Mouse (Mus musculus) heart, embryonic 13.5 days (tissue): ENCODE results near the gene Stxbp2. TPM values are rescaled to one million over a fixed set of nuclear protein-coding genes. Genes with fewer than 3 reads are reported as not detected.

Experiments used
- ATAC-seq: fragments of 200-750 bp; cut with Nextera tagmentation; 2 replicates; pipeline ENCODE4 v1.8.0; 2017; ENCODE audit warnings: moderate TSS enrichment; ENCODE audit not compliant: insufficient number of reproducible peaks, low FRiP score, low TSS enrichment; ENCODE audit errors: extremely low read depth
- H3K27ac ChIP-seq: fragments of 300-500 bp; sonication (generic); replicated peaks from 2 replicates; pipeline ENCODE4 v1.5.1; 2015; ENCODE audit warnings: moderate library complexity, mild to moderate bottlenecking, inconsistent platforms
- H3K27me3 ChIP-seq: fragments of 300-500 bp; sonication (generic); replicated peaks from 2 replicates; pipeline ENCODE4 v1.6.1; 2015; ENCODE audit warnings: mild to moderate bottlenecking, inconsistent platforms
- H3K36me3 ChIP-seq: fragments of 300-500 bp; sonication (generic); 2 replicates; pipeline ENCODE4 v1.6.1; 2015; ENCODE audit warnings: mild to moderate bottlenecking, inconsistent platforms
- H3K4me1 ChIP-seq: fragments of 300-500 bp; sonication (generic); 2 replicates; pipeline ENCODE4 v1.6.1; 2015; ENCODE audit warnings: inconsistent platforms
- H3K4me2 ChIP-seq: fragments of 300-500 bp; sonication (generic); 2 replicates; pipeline ENCODE4 v1.6.1; 2015; ENCODE audit warnings: inconsistent platforms, mild to moderate bottlenecking, moderate library complexity
- H3K4me3 ChIP-seq: fragments of 300-500 bp; sonication (generic); 2 replicates; pipeline ENCODE4 v1.5.1; 2015; ENCODE audit warnings: moderate library complexity, mild to moderate bottlenecking, inconsistent platforms
- H3K9ac ChIP-seq: fragments of 300-500 bp; sonication (generic); 2 replicates; pipeline ENCODE4 v1.6.1; 2015; ENCODE audit warnings: inconsistent platforms, mild to moderate bottlenecking, moderate library complexity
- H3K9me3 ChIP-seq: fragments of 300-500 bp; sonication (generic); 2 replicates; pipeline ENCODE4 v1.6.1; 2016; ENCODE audit warnings: inconsistent platforms
- WGBS: fragments of 180-500 bp; shearing (Covaris S2); methylation state at CpG from one replicate; pipeline ENCODE4 v1.1.7; 2015; ENCODE audit warnings: mixed read lengths; 5-methylcytosine and 5-hydroxymethylcytosine counted together
- polyA plus RNA-seq: library from polyadenylated mRNA; unstranded; fragments of >200 nt; fragmentation: Nextera tagmentation; extraction: Ambion mirVana; gene quantifications from 2 replicates; pipeline ENCODE4 v1.2.1, GENCODE M21; 2015

The Stxbp2 gene
- polyA plus RNA-seq, 1 experiment from 2014 or later, result 51.8 TPM

DNA sequence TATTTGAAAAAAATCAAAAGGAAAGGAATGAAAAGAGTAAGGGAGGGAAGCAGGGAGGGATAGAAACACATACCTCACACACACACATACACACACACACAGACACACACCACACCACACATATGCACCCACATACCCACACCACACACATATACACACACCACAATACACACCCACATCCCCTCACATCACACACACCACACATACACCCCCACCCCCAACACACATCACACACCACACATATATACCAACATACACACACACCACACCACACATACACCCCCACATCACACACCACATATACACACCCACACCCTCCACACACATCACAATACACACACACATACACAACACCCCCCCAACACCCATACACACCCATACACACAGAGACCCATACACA is 53.8 kb downstream of the Stxbp2 start:
- H3K27ac ChIP-seq, result no peak overlapping the region
- H3K36me3 ChIP-seq, result peaks cover 33% of the 10 kb centered on the region
- H3K4me2 ChIP-seq, result no peak overlapping the region
- no peaks in the 10 kb centered on the region; the same call in 1 of the 2 replicates for H3K27me3 ChIP-seq
- ATAC-seq, result no peak
- no peaks in the 10 kb centered on the region for H3K9me3 ChIP-seq
- H3K4me1 ChIP-seq, result no peaks in the 10 kb centered on the region
- no peak overlapping the region for H3K4me3 ChIP-seq
- H3K9ac ChIP-seq, result no peak overlapping the region

DNA sequence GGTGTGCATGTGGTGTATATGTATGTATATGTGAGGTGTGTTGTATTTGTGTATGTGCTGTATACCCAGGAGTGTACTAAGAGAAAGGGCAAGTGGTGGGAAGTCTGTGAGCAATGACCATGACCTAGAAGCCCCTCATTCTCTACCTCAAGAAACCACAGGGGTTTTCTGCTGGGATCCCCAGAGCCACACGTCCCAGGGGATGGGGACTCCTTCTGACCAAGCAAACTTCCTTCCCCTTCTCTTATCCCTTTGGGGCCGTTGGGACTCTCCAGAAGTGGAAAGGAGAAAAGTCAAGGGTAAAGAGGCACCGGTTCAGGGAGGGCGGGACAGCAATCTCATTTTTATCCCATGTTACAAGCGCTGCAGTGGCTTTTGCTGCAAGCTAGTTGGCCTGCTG is 54.7 kb downstream of the Stxbp2 start:
- H3K36me3 ChIP-seq, result peaks cover 24% of the 10 kb centered on the region
- 53% methylated on average over 5 of the region's 5 CpGs for WGBS
- H3K4me1 ChIP-seq, result no peaks in the 10 kb centered on the region
- no peak for ATAC-seq
- H3K4me3 ChIP-seq, result no peak overlapping the region
- no peaks in the 10 kb centered on the region; the same call in 1 of the 2 replicates for H3K27me3 ChIP-seq
- H3K9ac ChIP-seq, result no peak overlapping the region
- no peak overlapping the region for H3K4me2 ChIP-seq
- no peak overlapping the region for H3K27ac ChIP-seq
- H3K9me3 ChIP-seq, result no peaks in the 10 kb centered on the region

DNA sequence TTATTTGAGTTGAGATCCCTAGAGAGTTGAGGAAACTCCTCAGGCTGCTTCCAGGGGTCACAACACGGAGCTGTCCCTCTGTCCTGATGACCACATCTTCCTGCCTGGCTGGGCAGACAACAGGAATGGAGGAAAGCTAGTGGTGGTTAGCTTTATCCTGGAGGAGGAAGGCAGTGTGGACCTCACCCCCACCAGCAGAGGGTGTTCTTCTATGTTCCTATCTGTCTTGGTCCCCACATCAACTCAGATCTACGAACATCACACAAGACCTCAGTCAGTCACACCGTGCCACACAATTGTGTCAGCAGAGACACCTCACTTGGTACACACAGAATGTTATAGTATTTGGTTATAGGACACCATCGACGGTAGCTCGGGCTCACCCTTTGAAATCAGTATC is 56.8 kb downstream of the Stxbp2 start:
- WGBS, result 67% methylated on average over 6 of the region's 6 CpGs
- no peaks in the 10 kb centered on the region for H3K9me3 ChIP-seq
- no peak for ATAC-seq
- H3K36me3 ChIP-seq, result peaks cover 4% of the 10 kb centered on the region; the same call in 1 of the 2 replicates
- no peak overlapping the region for H3K4me2 ChIP-seq
- H3K4me1 ChIP-seq, result no peaks in the 10 kb centered on the region
- H3K4me3 ChIP-seq, result no peak overlapping the region
- H3K27ac ChIP-seq, result no peak overlapping the region
- H3K27me3 ChIP-seq, result peaks cover 3% of the 10 kb centered on the region; the same call in 1 of the 2 replicates
- H3K9ac ChIP-seq, result no peak overlapping the region

DNA sequence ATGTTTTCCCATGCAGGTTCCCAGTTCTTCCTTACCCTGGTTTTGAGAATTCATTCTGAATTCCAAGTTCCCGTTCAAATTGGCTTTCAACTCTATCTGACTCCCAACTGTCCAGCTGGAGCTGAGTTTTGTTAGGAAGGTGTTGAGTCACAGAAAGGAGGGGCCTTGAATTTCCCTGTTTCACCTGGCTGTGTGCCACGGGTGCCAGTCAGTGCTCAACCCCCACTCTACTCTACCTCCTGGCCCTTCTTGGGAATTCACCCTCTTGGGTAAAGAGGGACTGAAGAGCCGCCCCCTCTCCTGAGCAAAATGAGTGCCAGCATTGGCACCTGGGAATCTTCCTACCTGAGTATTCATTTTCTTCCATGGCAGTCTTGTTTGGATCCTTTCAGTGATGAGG is 60.0 kb downstream of the Stxbp2 start:
- Histone ChIP-seq H3K4me3 (no peak overlapping the region), H3K9ac (no peak overlapping the region), H3K4me1 (no peaks in the 10 kb centered on the region), H3K4me2 (no peak overlapping the region), H3K36me3 (no peaks in the 10 kb centered on the region), H3K9me3 (no peaks in the 10 kb centered on the region), H3K27ac (no peak overlapping the region), H3K27me3 (peaks cover 3% of the 10 kb centered on the region; the same call in 1 of the 2 replicates)
- ATAC-seq, result no peak
- 61% methylated on average over 3 of the region's 3 CpGs for WGBS

Other genes starting within 250 kb of the Stxbp2 start
- 4.9 and 5.4 TPM in 2 replicates for gene Arhgef18, start 237.9 kb upstream of the Stxbp2 start, polyA plus RNA-seq
- 4.9 and 7.2 TPM in 2 replicates for gene Pex11g, start 163.3 kb upstream of the Stxbp2 start, polyA plus RNA-seq
- not detected in 2 replicates for gene Tex45, start 160.1 kb upstream of the Stxbp2 start, polyA plus RNA-seq
- 30.7 and 32.0 TPM in 2 replicates for gene Zfp358, start 137.8 kb upstream of the Stxbp2 start, polyA plus RNA-seq
- gene Mcoln1, start 130.5 kb upstream of the Stxbp2 start, polyA plus RNA-seq, result 46.1 and 46.7 TPM in 2 replicates
- 16.6 and 18.0 TPM in 2 replicates for gene Pnpla6, start 115.6 kb upstream of the Stxbp2 start, polyA plus RNA-seq
- 5.5 and 7.2 TPM in 2 replicates for gene C330021F23Rik, start 63.0 kb upstream of the Stxbp2 start, polyA plus RNA-seq
- 1.9 TPM in 2 replicates for gene Camsap3, start 43.7 kb upstream of the Stxbp2 start, polyA plus RNA-seq
- 32.8 TPM in 2 replicates for gene Xab2, start 9.6 kb upstream of the Stxbp2 start, polyA plus RNA-seq
- 97.0 and 108 TPM in 2 replicates for gene Pet100, start 9.4 kb upstream of the Stxbp2 start, polyA plus RNA-seq
- 0.11 TPM in 1 of 2 replicates, not detected in the other for gene Pcp2, start 5.4 kb upstream of the Stxbp2 start, polyA plus RNA-seq
- not detected in 2 replicates for gene Retn, start 24.8 kb downstream of the Stxbp2 start, polyA plus RNA-seq
- gene Mcemp1, start 34.8 kb downstream of the Stxbp2 start, polyA plus RNA-seq, result 0.42 TPM in 1 of 2 replicates, not detected in the other
- 9.0 and 9.7 TPM in 2 replicates for gene Fcor, start 41.4 kb downstream of the Stxbp2 start, polyA plus RNA-seq
- 31.8 and 36.9 TPM in 2 replicates for gene Trappc5, start 45.3 kb downstream of the Stxbp2 start, polyA plus RNA-seq
- gene Fcer2a, start 63.2 kb downstream of the Stxbp2 start, polyA plus RNA-seq, result 0.19 and 0.21 TPM in 2 replicates
- gene Clec4g, start 89.7 kb downstream of the Stxbp2 start, polyA plus RNA-seq, result 3.7 and 5.9 TPM in 2 replicates
- not detected in 2 replicates for gene Cd209a, start 118.0 kb downstream of the Stxbp2 start, polyA plus RNA-seq
- not detected in 2 replicates for gene Cd209e, start 223.4 kb downstream of the Stxbp2 start, polyA plus RNA-seq
- gene Cd209d, start 247.6 kb downstream of the Stxbp2 start, polyA plus RNA-seq, result not detected in 2 replicates